Mouse (Mus musculus) E14TG2a.4 (cell line): Measurements from ENCODE around the gene Gm17304.

Experiments used
- CTCF ChIP-seq: conservative IDR thresholded peaks from 2 replicates; pipeline ENCODE4 v1.5.1; 2014; ENCODE audit warnings: low read length
- NANOG ChIP-seq: IDR thresholded peaks from 2 replicates; pipeline ENCODE4 v1.6.1; 2014; ENCODE audit warnings: borderline replicate concordance, low read length, mixed read lengths
- POU5F1 ChIP-seq: IDR thresholded peaks from 2 replicates; pipeline ENCODE4 v1.6.1; 2014; ENCODE audit warnings: low read length, borderline replicate concordance

DNA sequence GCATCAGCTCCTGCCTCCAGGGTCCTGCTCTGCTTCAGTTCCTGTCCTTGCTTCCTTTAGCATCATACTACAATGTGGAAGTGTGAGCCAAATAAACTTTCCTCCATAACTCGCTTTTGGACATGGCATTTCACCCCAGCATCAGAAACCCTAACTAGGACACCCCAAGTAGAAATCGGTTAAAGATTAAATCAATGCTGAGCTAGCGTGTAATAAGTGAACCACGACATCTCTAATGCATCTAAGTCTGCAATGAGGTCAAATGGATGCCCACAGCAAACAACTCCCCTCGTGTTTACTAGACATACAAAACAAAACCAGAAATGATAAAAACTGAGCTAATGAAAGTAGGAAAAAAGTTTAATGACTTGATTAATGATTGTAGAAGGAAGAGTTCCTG is 4.5 kb upstream of the Gm17304 start:
- TF ChIP-seq CTCF (no peak), POU5F1 (no peak), NANOG (no peak)
